Mouse (Mus musculus) lung, postnatal 4 days (tissue): ENCODE results near the gene Olfr1226.
"Not testable (repeated sequence)": the region's sequence is repeated elsewhere in the genome, so short reads cannot be mapped to it uniquely, and the experiment has no call there.

ENCODE experiments used
- DNase-seq, 2 experiments: peaks; one replicate each; pipeline ENCODE4 v3.0.0; 2021

Olfr1226 gene

GRCm38 (mm10) chr2:89199948-89200347, at the start of gene Olfr1226:
Gene Olfr1226, minus strand, starts transcription at chr2:89200048.
- no peak for DNase-seq

GRCm38 (mm10) chr2:89196325-89196982, 3.4 kb downstream of the Olfr1226 start:
- DNase-seq: no peak

GRCm38 (mm10) chr2:89174569-89174968, 25.3 kb downstream of the Olfr1226 start, which contains the start of gene Olfr1225:
Gene Olfr1225, minus strand, starts transcription at chr2:89174669.
- no peak for DNase-seq

GRCm38 (mm10) chr2:89164711-89165110, 35.1 kb downstream of the Olfr1226 start:
- not testable (repeated sequence) for DNase-seq

- DNase-seq: not testable (repeated sequence)
These were observed 35.9 kb downstream of the Olfr1226 start, which contains the start of gene Olfr1224-ps1 for GRCm38 (mm10) chr2:89163991-89164390. Gene Olfr1224-ps1, minus strand, starts transcription at chr2:89164091.

GRCm38 (mm10) chr2:89151460-89151859, 48.4 kb downstream of the Olfr1226 start, which contains the start of gene Olfr1223:
Gene Olfr1223, minus strand, starts transcription at chr2:89151560.
- DNase-seq: no peak
